Mouse (Mus musculus): Measurements from ENCODE around the gene Atg4d.

DNA sequence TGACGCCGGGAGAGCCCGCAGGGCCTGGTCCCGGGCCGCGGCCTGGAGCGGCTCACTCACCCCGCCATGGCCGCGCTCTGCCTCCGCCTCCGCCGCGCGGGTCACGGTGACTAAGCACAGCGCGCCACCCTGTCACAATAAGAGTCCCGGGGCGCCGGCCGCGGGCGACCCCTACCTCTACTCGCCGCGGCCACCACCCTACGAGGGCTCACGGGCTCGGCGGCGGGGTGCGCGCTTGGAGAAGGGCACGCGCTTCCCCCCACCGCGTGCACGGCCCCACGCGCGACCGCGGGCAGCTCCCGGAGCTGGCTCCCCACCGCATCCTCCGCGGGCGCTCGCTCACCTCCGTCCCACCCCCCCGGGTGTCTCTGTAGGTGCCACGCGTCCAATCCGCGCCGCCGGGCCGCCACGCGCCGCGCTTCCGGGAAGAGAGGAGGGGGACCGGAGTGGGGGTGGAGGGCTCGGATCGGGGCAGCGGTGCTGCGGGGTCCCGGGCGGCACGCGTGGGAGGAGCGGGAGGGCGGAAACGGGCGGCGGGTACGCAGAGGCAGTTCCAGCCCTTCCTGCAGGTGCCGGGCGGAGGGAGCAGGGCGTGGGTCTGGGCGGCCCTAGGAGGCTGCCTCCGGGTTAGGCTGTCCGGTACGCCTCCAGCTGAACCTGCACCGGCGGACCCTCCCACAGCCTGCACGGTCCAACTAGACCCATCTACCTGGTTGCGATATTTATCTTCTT, 26.2 kb upstream of the Atg4d start, which contains the start of gene Keap1:
- peak; percentile 75 for TF ChIP-seq POLR2A (IDR thresholded peaks at IDR 0.05; ENCODE audit: insufficient read length, low read depth)
- no peak for TF ChIP-seq SRF (IDR thresholded peaks at IDR 0.05; ENCODE audit: control insufficient read depth, insufficient read length, low read depth)
- TF ChIP-seq MAX (IDR thresholded peaks at IDR 0.05; ENCODE audit: low read depth), result no peak
- no peak for TF ChIP-seq USF1 (IDR thresholded peaks at IDR 0.05; ENCODE audit: low read depth)

Measured in myocyte (in vitro differentiated cells).